Mouse (Mus musculus) retina, adult 2 months (tissue): ENCODE results near the gene Ghdc.
A peak's percentile ranks its signal among the peaks of the same experiment; 100 is the strongest.

Source experiments
- DNase-seq: peaks from one replicate; pipeline ENCODE4 v3.0.0-alpha.2; 2012; ENCODE audit warnings: low read depth, low spot score

Ghdc gene

DNA sequence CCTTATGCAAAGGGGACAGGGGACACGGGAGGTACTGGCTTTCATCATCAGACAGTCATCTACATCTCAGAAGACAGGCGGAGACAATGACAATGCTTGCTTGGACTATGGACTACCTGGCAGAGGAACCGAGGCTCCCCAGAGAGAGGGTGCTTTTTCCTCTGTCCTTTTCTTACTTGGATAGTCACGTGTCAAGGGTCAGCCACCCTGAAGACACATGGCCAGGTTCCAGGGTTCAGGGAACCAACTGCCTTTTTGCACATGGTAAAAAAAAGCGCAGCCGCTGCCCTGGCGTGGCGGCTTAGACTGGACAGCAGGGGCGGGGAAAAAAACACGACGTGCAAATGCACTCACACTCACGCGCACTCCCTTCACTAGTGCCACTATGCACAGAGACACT, 11.8 kb upstream of the Ghdc start:
- DNase-seq, result no peak

DNA sequence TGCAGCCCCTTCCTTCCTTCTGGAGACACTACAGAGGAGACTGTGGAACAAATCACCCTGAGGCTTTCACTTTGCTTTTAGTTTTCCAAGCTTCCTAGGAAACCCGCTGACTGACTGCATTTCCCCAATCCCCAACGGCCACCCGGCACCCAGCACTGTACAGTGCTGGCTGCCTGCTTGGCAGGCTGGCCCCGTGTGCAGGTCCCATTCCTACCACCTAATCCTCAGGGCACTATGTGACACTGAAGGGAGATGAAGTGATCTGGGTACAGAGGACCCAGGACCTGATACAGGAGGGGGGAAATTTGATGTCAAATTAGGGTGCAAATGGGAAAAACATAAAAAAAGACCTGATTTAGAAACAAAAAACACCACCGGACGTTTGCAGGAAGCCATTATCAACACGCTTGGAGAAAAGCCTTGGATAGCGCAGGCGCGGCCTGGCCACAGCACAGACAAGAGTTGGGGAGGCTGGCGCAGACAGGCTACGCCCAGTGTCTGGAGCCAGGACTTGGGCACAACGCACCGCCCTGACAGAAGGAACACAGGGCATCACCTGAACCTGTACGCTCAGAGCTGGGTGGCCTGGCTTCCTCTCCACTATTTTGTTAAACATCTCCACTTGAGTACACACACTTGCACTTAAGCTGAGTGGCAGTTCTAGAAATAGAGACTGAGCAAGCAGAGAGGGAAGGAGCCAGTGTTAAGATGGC, 11.2 kb upstream of the Ghdc start:
- no peak for DNase-seq

DNA sequence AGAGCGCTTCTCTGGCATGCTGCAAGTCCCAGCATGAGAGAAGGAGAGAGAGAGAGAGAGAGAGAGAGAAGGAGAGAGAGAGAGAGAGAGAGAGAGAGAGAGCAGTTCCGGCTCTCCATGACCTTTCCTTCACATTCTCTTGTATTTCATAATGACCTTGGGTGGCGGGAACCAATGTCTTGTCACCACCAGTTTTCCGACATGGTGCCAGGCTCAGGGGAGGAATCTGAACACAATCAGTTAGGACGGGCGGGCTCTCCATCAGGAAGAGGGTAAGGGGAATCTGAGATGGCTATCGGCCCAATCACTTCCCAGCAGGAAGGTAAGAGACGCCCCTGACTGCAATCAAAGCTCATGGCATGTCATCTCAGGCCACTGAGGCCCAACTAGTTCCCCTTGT, 9.5 kb upstream of the Ghdc start:
- DNase-seq, result no peak

DNA sequence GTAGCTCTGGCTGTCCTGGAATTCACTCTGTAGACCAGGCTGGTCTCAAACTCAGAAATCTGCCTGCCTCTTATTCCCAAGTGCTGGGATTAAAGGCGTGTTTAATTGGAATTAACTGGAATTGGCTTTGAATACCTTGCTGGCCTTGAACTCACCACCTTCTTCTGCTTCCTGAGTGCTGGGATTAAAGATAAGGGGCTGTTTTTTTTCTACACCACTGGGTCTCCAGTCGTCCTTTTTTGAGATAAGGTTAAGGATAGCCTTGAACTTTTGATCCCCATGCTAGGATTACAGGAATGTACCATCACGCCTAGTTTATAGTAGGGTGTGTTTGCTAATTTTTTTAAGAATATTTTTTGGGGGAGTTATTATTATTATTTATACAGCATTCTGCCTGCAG, 7.3 kb upstream of the Ghdc start:
- no peak for DNase-seq

DNA sequence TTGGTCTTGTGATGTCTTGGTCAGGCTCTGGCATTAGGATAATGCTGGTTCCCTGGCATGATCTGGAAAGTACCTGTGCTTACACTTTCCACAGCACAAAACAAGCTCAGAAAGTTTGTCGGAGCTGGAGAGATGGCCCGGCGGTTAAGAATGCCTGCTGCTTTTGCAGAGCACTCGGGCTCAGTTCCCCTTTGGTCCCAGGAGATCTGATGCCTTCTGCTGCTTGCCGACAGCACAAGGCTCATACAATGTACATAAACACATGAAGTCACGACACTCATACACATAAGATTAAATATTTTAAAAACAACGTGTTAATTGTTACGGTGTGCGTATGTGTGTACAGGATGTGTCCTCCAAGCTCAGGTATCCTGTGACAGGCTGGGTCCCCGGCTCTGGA, 5.2 kb upstream of the Ghdc start:
- DNase-seq, result no peak

DNA sequence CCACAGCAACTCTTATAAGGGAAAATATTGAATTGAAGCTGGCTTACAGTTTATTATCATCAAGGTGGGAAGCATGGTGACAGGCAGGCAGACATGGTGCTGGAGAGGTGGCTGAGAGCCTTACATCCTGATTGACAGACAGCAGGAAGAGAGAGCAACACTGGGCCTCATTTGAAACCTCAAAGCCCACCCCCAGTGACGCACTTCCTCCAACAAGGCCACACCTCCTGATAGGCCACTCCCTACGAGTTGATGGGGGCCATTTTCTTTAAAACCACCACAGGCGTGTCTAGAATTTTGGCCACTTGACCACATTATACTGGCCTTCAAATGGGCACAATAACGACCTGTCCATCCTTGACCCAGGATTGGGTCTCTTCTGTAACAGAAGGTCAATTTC, 3.5 kb upstream of the Ghdc start:
- DNase-seq, result no peak

DNA sequence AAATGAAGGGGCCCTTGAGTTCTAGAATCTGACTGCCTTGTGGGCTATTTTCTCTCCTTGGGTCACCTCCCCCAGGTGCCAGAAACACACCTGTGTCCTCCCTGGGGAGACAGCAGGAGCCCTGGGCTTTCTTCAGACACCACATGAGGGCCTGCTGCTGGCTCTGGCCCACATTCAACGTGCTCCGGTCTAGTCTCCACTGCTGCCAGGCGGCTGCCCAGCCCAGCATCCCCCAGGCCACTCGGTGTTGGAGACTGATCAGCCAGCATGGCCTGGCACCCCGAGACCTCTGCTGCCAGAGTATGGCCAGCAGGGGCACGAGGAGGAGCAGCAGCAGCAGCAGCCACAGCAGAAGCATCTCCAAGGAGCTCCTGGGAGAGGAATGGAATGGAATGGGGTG, 777 bp downstream of the Ghdc start:
- DNase-seq, result no peak

DNA sequence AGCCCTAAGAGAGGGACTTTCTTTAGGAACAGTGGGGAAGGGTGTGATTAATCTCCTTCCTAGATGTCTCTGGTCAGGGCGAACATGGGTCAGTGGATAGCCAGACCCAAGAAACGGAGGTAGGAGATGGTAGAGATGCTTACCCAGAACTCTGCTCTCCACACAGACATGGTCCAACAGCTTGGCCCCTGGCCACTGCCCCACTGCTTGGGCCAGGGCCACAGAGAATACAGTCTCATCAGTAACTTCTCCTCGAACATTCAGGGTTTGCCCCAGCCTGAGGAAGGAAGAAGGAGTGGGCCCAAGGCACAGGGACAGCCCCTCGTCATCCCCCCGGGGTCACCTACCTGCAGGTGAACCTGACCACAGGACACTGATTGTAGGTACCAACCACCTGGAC, 2.9 kb downstream of the Ghdc start:
- DNase-seq, result no peak

DNA sequence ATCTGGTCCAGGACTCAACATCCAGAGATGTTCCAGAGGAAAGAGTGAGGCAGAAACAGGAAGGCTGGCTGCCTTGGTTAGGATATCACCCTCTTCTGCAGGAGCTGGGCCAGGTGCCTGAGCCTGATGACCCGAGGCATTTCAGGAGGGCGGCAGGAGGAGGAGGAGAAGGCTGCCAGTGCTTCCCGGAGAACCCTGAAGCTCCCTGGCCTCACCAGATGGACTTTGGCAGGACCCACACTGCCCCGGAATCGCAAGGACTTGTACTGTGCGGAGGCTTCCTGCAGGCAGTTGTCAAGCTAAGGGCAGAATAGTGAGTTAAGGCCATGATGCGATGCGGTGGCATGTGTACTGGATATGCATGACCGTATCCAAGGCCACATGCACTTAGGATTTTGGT, 4.0 kb downstream of the Ghdc start:
- no peak for DNase-seq

DNA sequence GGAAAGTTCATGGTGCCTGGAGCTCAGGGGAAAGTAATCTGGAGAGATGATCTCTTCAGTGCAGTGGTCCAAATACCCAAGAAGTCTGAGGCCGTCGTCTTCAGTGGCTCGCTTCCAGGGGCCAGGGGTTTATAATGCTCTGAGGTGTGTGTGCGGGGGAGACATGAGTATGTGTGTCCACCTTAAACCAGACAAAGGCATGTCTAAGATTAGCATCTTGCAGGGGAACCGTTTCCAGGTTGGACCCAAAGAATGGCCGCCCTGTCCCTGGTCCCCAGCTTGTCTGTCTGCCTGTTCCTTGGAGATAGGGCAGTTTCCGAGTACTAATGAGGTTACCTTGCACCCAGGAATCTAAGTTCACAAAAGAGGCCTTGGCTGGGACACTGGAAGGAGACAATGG, 7.9 kb downstream of the Ghdc start, which contains the start of gene Hcrt:
Gene Hcrt (minus strand): TSS at position 101 of the 400 bp plus-strand sequence.
- DNase-seq, result no peak

DNA sequence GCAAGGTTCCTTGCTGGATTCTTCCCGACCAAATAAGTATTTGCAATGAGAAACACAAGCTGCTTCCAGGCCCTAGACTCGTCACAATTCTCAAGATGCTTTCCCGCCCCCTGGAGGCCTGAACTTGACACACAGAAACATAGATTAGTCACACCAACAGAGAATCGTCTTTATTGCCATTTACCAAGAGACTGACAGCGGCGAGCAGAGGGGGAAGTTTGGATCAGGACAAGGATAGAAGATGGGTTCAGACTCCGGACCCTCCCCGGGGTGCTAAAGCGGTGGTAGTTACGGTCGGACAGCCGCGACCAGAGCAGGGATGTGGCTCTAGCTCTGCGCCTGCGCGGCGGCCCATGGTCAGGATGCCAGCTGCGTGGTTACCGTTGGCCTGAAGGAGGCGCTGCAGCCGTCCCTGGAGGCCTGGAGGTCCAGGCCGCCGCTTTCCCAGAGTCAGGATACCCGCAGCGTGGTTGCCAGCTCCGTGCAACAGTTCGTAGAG, 9.2 kb downstream of the Ghdc start:
- DNase-seq, result peak; percentile 40

DNA sequence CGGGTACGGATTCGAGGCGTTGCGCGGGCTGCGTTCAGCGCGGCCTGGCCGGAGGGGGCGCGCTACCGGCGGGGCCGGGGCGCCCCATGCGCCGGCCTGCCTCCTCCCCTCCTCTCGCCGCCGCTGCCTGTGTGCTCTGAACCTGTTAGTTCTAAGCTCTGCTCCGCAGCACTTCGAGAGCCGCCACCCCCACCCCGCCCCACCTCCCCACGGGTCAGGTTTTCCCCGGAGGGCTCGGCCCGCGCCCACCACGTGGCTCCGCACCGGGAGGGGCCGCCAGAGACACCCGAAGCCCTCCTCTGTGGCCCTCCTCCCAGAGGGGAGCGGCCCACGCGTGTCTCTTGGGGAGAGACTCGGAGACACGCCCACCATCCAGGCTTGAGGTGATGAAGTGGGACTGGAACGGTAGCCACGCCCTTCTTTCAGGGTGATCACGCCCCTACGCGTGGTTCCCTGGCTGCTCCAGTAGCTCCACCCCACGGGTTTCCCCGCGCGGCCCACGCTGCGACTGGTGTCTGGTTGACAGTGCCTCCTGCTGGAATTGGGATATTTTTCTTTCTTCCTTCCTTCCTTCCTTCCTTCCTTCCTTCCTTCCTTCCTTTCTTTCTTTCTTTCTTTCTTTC, 11.0 kb downstream of the Ghdc start, which contains the start of gene Kcnh4:
Gene Kcnh4 (minus strand): TSS at position 332 of the 623 bp plus-strand sequence.
- DNase-seq, result no peak

DNA sequence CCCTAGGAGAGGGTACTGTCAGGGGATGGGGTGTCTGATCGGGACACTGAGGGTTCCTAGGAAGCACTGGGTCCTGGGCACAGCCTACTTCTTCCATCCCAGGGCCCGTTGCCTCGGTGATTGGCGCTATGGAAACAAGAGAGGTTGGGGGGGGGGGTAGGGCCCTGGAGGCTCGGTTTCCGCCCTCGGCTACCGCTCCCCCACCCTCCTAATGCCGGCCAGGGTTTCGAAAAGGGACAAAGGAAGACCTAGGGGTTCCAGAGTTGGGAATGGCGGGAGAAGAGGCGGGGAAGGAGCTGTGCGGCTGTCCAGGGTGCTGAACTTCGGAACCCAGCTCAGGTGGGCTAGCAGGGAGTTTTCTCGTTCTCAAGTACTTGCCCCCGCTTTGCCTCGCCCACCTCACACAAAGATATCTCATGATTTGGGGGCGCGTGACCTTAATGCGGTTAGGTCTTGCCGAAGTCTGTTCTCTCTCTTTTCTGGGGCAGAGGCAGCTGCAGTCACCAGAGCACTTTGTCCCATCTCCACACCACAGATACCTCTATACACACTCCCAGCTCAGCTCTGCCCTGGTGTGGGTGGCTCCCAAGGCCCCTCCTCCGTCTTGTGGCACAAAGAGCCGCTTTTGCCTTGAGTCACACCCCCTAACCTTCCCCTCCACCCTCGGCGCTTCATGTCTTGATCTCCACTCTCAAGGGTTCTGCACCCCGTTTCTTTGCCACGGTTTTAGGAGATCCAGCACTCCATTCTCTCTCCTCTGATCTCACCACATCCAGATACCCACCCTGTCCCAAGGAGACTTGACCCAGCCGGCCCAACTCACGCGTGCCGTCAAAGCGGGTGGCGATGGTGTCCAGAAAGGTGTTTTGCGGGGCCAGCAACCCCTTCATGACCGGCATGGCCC, 11.8 kb downstream of the Ghdc start:
- no peak for DNase-seq

DNA sequence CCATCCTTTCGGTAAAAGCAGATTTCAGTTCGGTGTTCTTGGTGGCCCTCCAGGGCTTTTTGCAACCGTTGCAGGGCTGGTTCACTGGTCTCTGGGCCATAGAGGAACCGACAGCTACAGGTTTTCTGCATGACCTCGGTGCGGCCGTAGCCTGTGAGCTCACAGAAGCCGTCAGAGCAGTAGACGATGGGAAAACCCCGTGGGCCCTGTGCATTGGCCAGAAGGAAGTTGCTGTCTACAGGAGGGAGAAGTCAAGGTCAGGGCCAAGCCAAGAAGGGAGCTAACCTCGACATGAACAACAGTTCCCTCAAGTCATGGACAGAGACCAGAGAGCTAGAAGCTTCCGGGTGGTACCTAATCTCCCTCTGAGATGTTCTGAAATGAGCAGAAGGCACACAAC, 13.2 kb downstream of the Ghdc start:
- no peak for DNase-seq

DNA sequence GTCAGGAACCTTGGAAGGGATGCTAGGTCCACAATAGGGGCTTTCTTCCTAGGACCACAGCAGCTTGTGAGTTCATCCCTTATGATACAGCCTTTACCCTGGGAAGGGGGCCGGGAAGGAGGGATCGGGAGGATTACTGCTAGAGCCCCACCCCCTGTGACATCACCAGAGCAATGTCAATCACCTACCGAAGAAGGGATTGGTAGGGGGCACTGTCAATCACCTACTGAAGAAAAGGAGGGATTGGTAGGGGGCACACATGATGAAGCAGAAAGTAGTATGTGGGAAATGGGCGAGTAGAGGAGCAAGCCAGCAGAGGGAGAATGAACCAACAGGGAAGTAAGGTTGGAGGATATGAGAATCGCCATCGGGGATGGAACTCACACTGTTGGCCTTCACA, 14.3 kb downstream of the Ghdc start:
- no peak for DNase-seq

DNA sequence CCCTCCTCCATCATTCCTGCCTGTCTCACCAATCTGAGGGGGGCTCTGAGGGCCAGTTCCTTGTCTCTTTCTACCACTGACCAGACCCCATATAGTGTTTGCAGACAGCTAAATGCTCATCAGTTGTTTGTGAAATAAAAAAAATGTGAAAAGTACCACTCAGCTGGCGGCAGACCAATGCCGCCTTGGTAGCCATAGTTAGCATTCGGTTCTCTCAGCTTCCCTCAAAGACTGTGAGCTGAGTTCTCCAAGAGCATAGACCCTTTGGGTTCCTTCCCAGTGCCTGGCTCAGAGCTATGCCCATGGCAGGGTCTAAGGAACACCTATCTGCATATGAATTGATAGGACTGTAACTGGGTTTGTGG, 16.1 kb downstream of the Ghdc start:
- no peak for DNase-seq

DNA sequence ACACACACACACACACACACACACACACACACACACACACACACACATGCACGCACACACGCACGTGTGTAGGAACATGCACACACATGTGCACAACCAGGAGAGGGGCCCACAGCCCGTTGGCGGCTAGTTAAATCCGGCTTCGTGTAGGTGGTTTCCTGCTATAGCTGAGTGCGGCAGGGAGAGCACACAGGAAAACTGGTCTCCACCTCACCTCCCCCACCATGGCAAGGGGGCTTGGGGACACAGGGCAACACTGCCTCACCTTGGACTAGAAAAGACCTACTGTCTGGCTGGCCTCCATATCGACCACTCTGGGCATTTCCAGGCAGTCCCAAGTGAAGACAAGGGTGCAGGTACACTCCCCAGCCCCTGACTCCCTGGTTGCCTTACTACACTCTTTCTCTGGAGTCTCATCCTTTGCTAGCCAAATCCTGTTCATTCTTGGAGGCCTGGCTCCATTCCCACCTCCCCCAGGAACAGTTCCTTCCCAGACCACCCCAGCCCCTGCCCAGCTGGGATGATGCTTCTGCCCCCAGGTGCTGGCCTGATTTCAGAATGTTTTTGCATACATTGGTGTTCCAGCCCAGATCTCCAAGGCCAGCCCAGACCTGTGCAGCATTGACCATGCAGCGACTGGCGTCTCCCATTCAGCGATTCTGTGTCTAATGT, 16.6 kb downstream of the Ghdc start:
- no peak for DNase-seq

DNA sequence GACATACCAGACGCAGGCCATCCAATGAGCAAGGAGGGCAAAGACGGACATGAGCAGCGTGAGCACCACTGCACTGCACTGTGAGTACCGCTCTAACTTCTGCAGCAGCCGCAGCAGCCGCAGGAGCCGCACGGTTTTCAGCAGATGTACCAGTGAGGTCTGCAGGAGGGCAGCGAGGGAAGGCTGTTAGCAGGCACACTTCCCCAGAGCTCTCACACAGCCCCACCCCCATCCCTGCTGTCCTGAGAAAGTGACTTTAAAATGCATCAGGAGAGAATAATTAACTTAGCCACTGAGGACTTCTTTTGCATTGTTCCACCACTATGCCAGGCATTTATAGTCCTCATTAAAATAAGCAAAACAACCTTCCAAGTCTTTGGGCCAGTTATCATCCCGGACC, 18.5 kb downstream of the Ghdc start:
- DNase-seq, result no peak

DNA sequence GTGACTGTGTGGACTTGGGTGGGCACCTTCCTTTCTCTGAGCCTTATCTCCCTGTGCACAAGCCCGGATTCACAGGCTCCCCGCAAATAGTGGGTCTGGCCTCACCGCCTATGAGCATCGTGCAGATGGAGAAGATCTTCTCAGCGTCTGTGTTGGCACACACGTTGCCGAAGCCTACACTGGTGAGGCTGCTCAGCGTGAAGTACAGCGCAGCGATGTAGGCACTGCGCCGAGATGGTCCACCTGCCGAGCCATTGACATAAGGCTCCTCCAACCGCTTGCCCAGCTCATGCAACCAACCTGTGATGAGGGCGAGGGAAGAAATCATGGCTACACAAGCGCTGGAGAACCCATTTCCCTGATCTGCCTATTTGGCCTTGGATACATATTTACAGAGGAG, 20.6 kb downstream of the Ghdc start:
- no peak for DNase-seq

DNA sequence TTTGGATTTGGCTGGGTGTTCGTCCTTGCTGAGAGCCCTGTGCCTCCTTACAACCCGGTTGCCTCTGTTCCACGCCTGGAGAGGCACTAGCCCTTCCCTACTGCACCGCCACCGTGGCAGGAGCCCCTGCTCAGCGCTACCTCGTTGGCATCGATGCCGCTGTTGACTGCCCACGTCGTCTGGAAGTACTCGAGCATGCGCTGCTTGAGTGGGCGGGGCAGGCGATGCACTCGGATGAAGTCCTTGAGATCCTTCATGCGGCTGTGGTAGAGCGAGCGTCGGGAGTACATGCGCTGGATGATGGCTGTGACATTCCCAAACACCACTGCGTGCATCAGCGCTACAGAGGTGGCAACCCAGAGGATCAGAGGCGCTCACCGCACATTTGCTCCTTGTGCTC, 21.3 kb downstream of the Ghdc start:
- no peak for DNase-seq

DNA sequence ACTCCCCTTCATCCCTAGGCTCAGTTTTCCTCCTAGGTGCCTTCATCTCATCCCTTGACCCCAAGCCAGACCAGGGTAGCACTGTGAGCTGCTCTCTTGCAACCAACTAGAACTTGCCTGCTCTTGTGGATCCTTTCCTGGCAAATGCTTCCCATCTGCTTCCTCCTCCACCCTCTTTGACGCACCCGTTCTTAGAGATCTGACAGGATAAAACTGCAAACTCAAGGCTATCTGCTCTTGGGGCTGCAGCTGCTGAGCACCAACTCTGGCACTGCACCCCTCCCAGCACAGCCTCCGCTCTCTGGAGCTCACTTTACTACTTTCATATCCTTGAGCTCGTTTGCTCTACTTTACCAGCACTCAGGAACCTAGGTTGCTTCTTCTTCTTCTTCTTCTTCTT, 22.1 kb downstream of the Ghdc start:
- no peak for DNase-seq

DNA sequence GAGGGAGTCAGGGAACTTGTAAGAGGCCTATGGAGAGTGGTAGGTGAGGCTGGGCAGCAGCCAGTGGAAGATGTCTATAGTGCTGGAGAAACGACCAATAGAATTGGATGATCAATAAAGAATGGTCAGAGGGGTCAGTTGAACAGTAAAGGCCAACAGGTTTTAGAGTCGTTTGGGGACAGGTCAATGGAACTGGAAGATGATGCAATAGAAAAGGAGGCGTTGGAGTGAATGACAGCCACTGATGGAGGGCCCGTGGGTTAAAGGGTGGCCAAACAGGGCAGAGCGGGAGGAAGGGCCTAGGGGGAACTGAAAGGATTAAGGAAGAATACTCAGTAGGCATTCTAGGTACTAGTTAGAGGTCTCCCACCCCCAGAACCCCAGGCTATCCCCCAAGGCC, 23.6 kb downstream of the Ghdc start:
- DNase-seq, result no peak
